ENCODE assay signal across 10 mouse cellular contexts in the genomic region with DNA sequence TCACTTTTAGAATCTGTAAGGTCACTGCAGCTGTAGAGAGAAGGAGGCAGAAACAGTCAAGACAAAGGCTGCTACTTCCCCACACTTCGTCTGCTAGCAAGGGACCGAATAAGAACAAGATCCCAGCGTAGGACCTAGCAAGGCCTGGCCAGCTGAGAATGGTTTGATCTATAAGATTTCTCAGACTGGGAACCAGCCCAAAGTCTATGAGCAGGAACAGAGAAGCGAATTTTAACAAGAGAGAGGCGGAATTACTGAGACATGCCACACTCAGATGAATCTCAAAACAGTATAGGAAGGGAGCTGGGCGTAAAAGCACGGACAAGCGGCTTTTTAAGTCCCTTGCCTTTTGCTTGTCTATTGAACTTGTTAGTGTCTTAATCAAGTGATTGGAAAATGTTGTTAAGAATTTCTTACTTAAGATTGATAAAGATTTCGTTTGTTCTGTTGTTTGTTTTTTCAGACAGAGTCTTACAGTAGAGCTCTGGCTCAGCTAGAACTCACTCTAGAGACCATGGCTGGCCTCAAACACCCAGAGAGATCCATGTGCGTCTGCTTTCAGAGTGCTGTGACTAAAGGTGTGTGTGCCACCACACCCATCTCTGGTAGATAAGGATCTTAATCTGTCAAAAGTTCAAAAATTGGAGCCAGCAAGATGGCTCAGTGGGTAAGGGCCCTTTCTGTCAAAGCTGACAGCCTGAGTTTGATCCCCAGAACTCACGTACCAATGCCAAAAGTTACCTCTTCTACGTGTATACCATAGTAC. TPM values are rescaled to one million over a fixed set of nuclear protein-coding genes. Genes with fewer than 3 reads are reported as not detected.
DNase-seq lines count a peak whose midpoint lies in the region; TF ChIP-seq lines count a peak whose summit lies in the region.
"Had no signal": no experiment of that assay in that cellular context is flagged by ENCODE, and none has a peak within 500 bp of the region (broad histone marks: within the 10 kb centered on the region; RNA-seq: fewer than 3 reads in every experiment).

No protein-coding gene starts in this region.

- no peak for TF ChIP-seq CTCF in left cerebral cortex, adult 2 months (IDR thresholded peaks at IDR 0.05)
- no peak for TF ChIP-seq CTCF in embryonic fibroblast, embryonic 13.5 days (IDR thresholded peaks at IDR 0.05; ENCODE audit: borderline replicate concordance, insufficient read depth, low read length)

- intact Hi-C loops in left cerebral cortex, adult 2 months (cut with DNase I): no loop called here
- intact Hi-C loops in left cerebral cortex, postnatal 4 days (cut with DNase I): no loop called here

- no peak for DNase-seq in left cerebral cortex, adult 2 months (ENCODE audit: extremely low spot score in 1 of 2, low spot score in 2 of 2)
- DNase-seq in left cerebral cortex, postnatal 4 days: no peak
- DNase-seq in NIH3T3 (ENCODE audit: low read depth): peak; percentile 32
- DNase-seq in naive thymus-derived CD4-positive, alpha-beta T cell, adult 2 months (ENCODE audit: low read depth): peak; percentile 66
- DNase-seq in right cerebral cortex, postnatal 14 days: no peak
- DNase-seq in adrenal gland, postnatal 4 days (ENCODE audit: low spot score in 2 of 2): no peak
- DNase-seq: cerebellum, adult 8-10 months; lung, embryonic 14.5 days had no signal

- H3K27ac ChIP-seq in left cerebral cortex, adult 2 months: peak overlapping the region; percentile 66
- peak overlapping the region; percentile 27; the same call in 1 of the 2 replicates for H3K27ac ChIP-seq in embryonic fibroblast, embryonic 13.5 days (ENCODE audit: insufficient read depth, low read length)
- H3K27ac ChIP-seq: heart, embryonic 10.5 days had no signal

- no peak overlapping the region for H3K4me3 ChIP-seq in left cerebral cortex, adult 2 months
- H3K4me3 ChIP-seq in embryonic fibroblast, embryonic 13.5 days (ENCODE audit: insufficient read depth, low read length): no peak overlapping the region
- H3K4me3 ChIP-seq: heart, embryonic 10.5 days had no signal

- H3K4me1 ChIP-seq in embryonic fibroblast, embryonic 13.5 days (ENCODE audit: control insufficient read depth, insufficient read depth, low read length): peaks cover 11% of the 10 kb centered on the region

- TF ChIP-seq POLR2A in embryonic fibroblast, embryonic 13.5 days (IDR thresholded peaks at IDR 0.05; ENCODE audit: low read depth, low read length): no peak

RNA-seq across cellular contexts. Expression of a gene that starts 13.0 kb away (rescaled TPM):
- 10 to 100 TPM; 33.6 to 44.5 TPM for total RNA-seq in left cerebral cortex, adult 2 months (2021)
- 10 to 100 TPM; 21.4 to 21.8 TPM for total RNA-seq in left cerebral cortex, postnatal 4 days (2021)
- polyA plus RNA-seq in embryonic fibroblast, embryonic 13.5 days (2011; ENCODE audit: insufficient read length, low read depth, missing spikeins): 3.1 and 7.1 TPM in 2 replicates
- 10 to 100 TPM; 72.3 to 97.8 TPM for total RNA-seq in adrenal gland, postnatal 4 days (2021)

Comparison
In these comparisons a context has a peak if more than half of its experiments do, and no peak if none do; other contexts are left out.
1. DNase-seq: peak in NIH3T3 (single experiment) and naive thymus-derived CD4-positive, alpha-beta T cell, adult 2 months (single experiment); none in left cerebral cortex, adult 2 months (0 of 2), left cerebral cortex, postnatal 4 days (single experiment), right cerebral cortex, postnatal 14 days (single experiment) and adrenal gland, postnatal 4 days (0 of 2).